Mouse (Mus musculus) E14TG2a.4 (cell line): ENCODE data around the gene Zfp973.
"Not testable (repeated sequence)": the region's sequence is repeated elsewhere in the genome, so short reads cannot be mapped to it uniquely, and the experiment has no call there.

Source experiments
- H3K27me3 ChIP-seq: 2 replicates; pipeline ENCODE4 v1.6.1; 2014; ENCODE audit warnings: low read length, control low read depth; ENCODE audit not compliant: insufficient read depth
- H3K36me3 ChIP-seq: 2 replicates; pipeline ENCODE4 v1.6.1; 2014; ENCODE audit warnings: low read length, control low read depth; ENCODE audit not compliant: insufficient read depth
- H3K4me1 ChIP-seq: replicated peaks from 2 replicates; pipeline ENCODE4 v1.6.1; 2014; ENCODE audit warnings: low read depth, low read length, control low read depth
- H3K4me3 ChIP-seq: replicated peaks from 2 replicates; pipeline ENCODE4 v1.5.1; 2014; ENCODE audit warnings: mild to moderate bottlenecking, low read length
- H3K9me3 ChIP-seq: 2 replicates; pipeline ENCODE4 v1.6.1; 2014; ENCODE audit warnings: low read length, control low read depth

The Zfp973 gene

GRCm38 (mm10) chr2:176670222-176670621 lies at the start of gene Zfp973:
Zfp973 (plus strand) TSS chr2:176670522.
- not testable (repeated sequence) for H3K9me3 ChIP-seq, H3K4me3 ChIP-seq, H3K27me3 ChIP-seq, H3K36me3 ChIP-seq, H3K4me1 ChIP-seq

DNA sequence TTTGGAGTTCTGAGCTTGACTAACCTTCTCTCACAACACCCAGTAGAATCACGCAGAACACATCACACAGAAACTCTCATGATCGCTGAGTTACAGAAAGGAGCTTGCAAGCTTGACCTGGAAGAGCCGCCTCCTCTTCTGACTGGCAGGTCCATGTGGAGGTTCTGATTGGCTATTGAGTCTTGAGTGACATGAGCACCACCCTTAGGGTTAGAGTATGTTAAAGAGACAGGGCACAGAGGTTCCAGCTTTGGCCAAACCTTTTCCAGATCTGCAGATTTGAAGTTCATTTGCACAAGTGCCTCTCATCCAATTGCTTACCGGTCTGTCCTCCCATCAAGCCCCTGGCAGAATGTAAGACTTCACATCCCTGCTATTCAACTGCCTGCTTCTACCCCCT lies 34.1 kb upstream of the Zfp973 start, which contains the start of gene Gm14308:
TSS of gene Gm14308 (minus strand) at position 101 of the 400 bp plus-strand sequence.
- H3K4me3 ChIP-seq, H3K27me3 ChIP-seq, H3K36me3 ChIP-seq, H3K4me1 ChIP-seq, H3K9me3 ChIP-seq: not testable (repeated sequence)

GRCm38 (mm10) chr2:176708051-176708450 lies 37.7 kb downstream of the Zfp973 start, which contains the start of gene Gm14305:
Gm14305 (plus strand) TSS chr2:176708328.
- H3K36me3 ChIP-seq, H3K4me1 ChIP-seq, H3K9me3 ChIP-seq, H3K27me3 ChIP-seq: not testable (repeated sequence)
- H3K4me3 ChIP-seq: peak within 1 kb of the TSS; percentile 79
